Mouse (Mus musculus): ENCODE measurements around the gene Neurod4. TPM values are rescaled to one million over a fixed set of nuclear protein-coding genes. Genes with fewer than 3 reads are reported as not detected.
"Not testable (repeated sequence)": the region's sequence is repeated elsewhere in the genome, so short reads cannot be mapped to it uniquely, and the experiment has no call there.

Gene Neurod4
- total RNA-seq (2021) = not detected
- long read RNA-seq, experiment 1 = 0 reads
- long read RNA-seq, experiment 2 = 0 reads

- peak; percentile 27 for DNase-seq
Measured at GRCm38 (mm10) chr10:130280066-130280465, at the start of gene Neurod4. Gene Neurod4, minus strand, starts transcription at chr10:130280240.

- no peak for DNase-seq
Measured at GRCm38 (mm10) chr10:130324243-130324642, 44.2 kb upstream of the Neurod4 start.

GRCm38 (mm10) chr10:130322637-130323036 lies 42.6 kb upstream of the Neurod4 start, which contains the start of gene Tespa1:
Gene Tespa1, plus strand, starts transcription at chr10:130322870.
- DNase-seq = no peak

GRCm38 (mm10) chr10:130322062-130322461 lies 42.0 kb upstream of the Neurod4 start:
- DNase-seq = no peak

- DNase-seq = no peak
Measured at GRCm38 (mm10) chr10:130320715-130321114, 40.7 kb upstream of the Neurod4 start.

GRCm38 (mm10) chr10:130318720-130319119 lies 38.7 kb upstream of the Neurod4 start:
- no peak for DNase-seq

- DNase-seq = no peak
Measured at GRCm38 (mm10) chr10:130315846-130316245, 35.8 kb upstream of the Neurod4 start.

- DNase-seq = peak; percentile 70
Measured at GRCm38 (mm10) chr10:130314110-130314829, 34.2 kb upstream of the Neurod4 start.

- no peak for DNase-seq
Measured at GRCm38 (mm10) chr10:130313531-130313930, 33.5 kb upstream of the Neurod4 start.

GRCm38 (mm10) chr10:130311534-130312227 lies 31.6 kb upstream of the Neurod4 start:
- no peak for DNase-seq

GRCm38 (mm10) chr10:130304138-130304537 lies 24.1 kb upstream of the Neurod4 start:
- not testable (repeated sequence) for DNase-seq

- not testable (repeated sequence) for DNase-seq
Measured at GRCm38 (mm10) chr10:130298748-130299147, 18.7 kb upstream of the Neurod4 start.

GRCm38 (mm10) chr10:130293741-130294408 lies 13.8 kb upstream of the Neurod4 start:
- no peak for DNase-seq

- DNase-seq = no peak
Measured at GRCm38 (mm10) chr10:130288007-130288406, 8.0 kb upstream of the Neurod4 start.

GRCm38 (mm10) chr10:130287201-130287600 lies 7.2 kb upstream of the Neurod4 start:
- DNase-seq = no peak

GRCm38 (mm10) chr10:130281982-130282449 lies 2.0 kb upstream of the Neurod4 start:
- no peak for DNase-seq

GRCm38 (mm10) chr10:130276496-130276895 lies 3.5 kb downstream of the Neurod4 start:
- no peak for DNase-seq

GRCm38 (mm10) chr10:130275759-130276158 lies 4.3 kb downstream of the Neurod4 start:
- DNase-seq = no peak

GRCm38 (mm10) chr10:130263203-130263602 lies 16.8 kb downstream of the Neurod4 start:
- DNase-seq = peak; percentile 26

GRCm38 (mm10) chr10:130259483-130259882 lies 20.6 kb downstream of the Neurod4 start:
- DNase-seq = no peak

- no peak for DNase-seq
Measured at GRCm38 (mm10) chr10:130244271-130244670, 35.8 kb downstream of the Neurod4 start.

- DNase-seq = no peak
Measured at GRCm38 (mm10) chr10:130238318-130239209, 41.5 kb downstream of the Neurod4 start.
